Mouse (Mus musculus) telencephalon, adult 2 months (tissue): Measurements from ENCODE around the gene Osbpl2.

Experiments
- DNase-seq: peaks from one replicate; pipeline ENCODE4 v3.0.0-alpha.2; 2011; ENCODE audit warnings: low read depth, low spot score

Osbpl2 gene

GRCm38 (mm10) chr2:180104659-180105377, 14.3 kb upstream of the Osbpl2 start:
- no peak for DNase-seq

- DNase-seq: no peak
Observed at GRCm38 (mm10) chr2:180105441-180106190, 13.5 kb upstream of the Osbpl2 start.

GRCm38 (mm10) chr2:180107081-180107480, 12.0 kb upstream of the Osbpl2 start:
- DNase-seq: no peak

- no peak for DNase-seq
Observed at GRCm38 (mm10) chr2:180108285-180108684, 10.8 kb upstream of the Osbpl2 start.

GRCm38 (mm10) chr2:180113909-180114890, 4.9 kb upstream of the Osbpl2 start:
- peak; percentile 82 for DNase-seq

- peak; percentile 62 for DNase-seq
Observed at GRCm38 (mm10) chr2:180115279-180115678, 3.8 kb upstream of the Osbpl2 start.

- DNase-seq: peak; percentile 58
Observed at GRCm38 (mm10) chr2:180116081-180116493, 3.0 kb upstream of the Osbpl2 start.

GRCm38 (mm10) chr2:180116741-180117484, 2.2 kb upstream of the Osbpl2 start:
- no peak for DNase-seq

- DNase-seq: no peak
Observed at GRCm38 (mm10) chr2:180117485-180118194, 1.5 kb upstream of the Osbpl2 start.

GRCm38 (mm10) chr2:180119439-180120291, 559 bp downstream of the Osbpl2 start:
- DNase-seq: no peak

- DNase-seq: no peak
Observed at GRCm38 (mm10) chr2:180120292-180120761, 1.2 kb downstream of the Osbpl2 start.

GRCm38 (mm10) chr2:180124192-180124591, 5.1 kb downstream of the Osbpl2 start:
- DNase-seq: no peak

- no peak for DNase-seq
Observed at GRCm38 (mm10) chr2:180126195-180126594, 7.1 kb downstream of the Osbpl2 start.

- DNase-seq: no peak
Observed at GRCm38 (mm10) chr2:180127675-180128074, 8.6 kb downstream of the Osbpl2 start.

GRCm38 (mm10) chr2:180133231-180133630, 14.1 kb downstream of the Osbpl2 start:
- no peak for DNase-seq

GRCm38 (mm10) chr2:180133911-180134310, 14.8 kb downstream of the Osbpl2 start:
- DNase-seq: no peak

- DNase-seq: no peak
Observed at GRCm38 (mm10) chr2:180135414-180135813, 16.3 kb downstream of the Osbpl2 start.

GRCm38 (mm10) chr2:180146091-180146490, 27.0 kb downstream of the Osbpl2 start:
- no peak for DNase-seq

GRCm38 (mm10) chr2:180147379-180147778, 28.3 kb downstream of the Osbpl2 start:
- DNase-seq: peak; percentile 33
